Mouse (Mus musculus) liver, embryonic 14.5 days (tissue): Measurements from ENCODE around the gene Timmdc1. TPM values are rescaled to one million over a fixed set of nuclear protein-coding genes. Genes with fewer than 3 reads are reported as not detected.

Experiments used
- ATAC-seq: fragments of 200-750 bp; cut with Nextera tagmentation; 2 replicates; pipeline ENCODE4 v1.8.0; 2017; ENCODE audit warnings: moderate number of reproducible peaks, mild to moderate bottlenecking, moderate library complexity; ENCODE audit not compliant: insufficient read depth
- DNase-seq, 3 experiments: peaks; one replicate each; pipeline ENCODE4 v3.0.0-alpha.2; 2012 to 2013; ENCODE audit warnings: low read depth in 3 of 3, low spot score in 3 of 3
- H3K27ac ChIP-seq: fragments of 300-500 bp; sonication (generic); 2 replicates; pipeline ENCODE4 v1.5.1; 2014; ENCODE audit warnings: moderate library complexity, mild to moderate bottlenecking, control low read depth, inconsistent platforms
- H3K27me3 ChIP-seq: fragments of 300-500 bp; sonication (generic); 2 replicates; pipeline ENCODE4 v1.6.1; 2014; ENCODE audit warnings: mild to moderate bottlenecking, low read length, moderate library complexity; ENCODE audit not compliant: control insufficient read depth, insufficient read depth
- H3K36me3 ChIP-seq: fragments of 300-500 bp; sonication (generic); replicated peaks from 2 replicates; pipeline ENCODE4 v1.6.1; 2014; ENCODE audit warnings: low read depth; ENCODE audit not compliant: control insufficient read depth, insufficient read depth
- H3K4me1 ChIP-seq, 2 experiments: fragments of 200-500 bp in 1 of 2; fragments of 300-500 bp in 1 of 2; sonication (generic) in 1 of 2; replicated peaks; 2 replicates each; pipeline ENCODE4 v1.6.1; 2012 to 2014; ENCODE audit warnings: antibody characterized with exemption in 1 of 2, inconsistent platforms in 1 of 2, low read length in 1 of 2; ENCODE audit not compliant: control insufficient read depth in 2 of 2, insufficient read depth in 2 of 2
- H3K4me2 ChIP-seq: fragments of 300-500 bp; sonication (generic); 2 replicates; pipeline ENCODE4 v1.6.1; 2014; ENCODE audit warnings: low read depth, mild to moderate bottlenecking, control low read depth, moderate library complexity
- H3K4me3 ChIP-seq, 2 experiments: fragments of 200-500 bp in 1 of 2; fragments of 300-500 bp in 1 of 2; sonication (generic) in 1 of 2; 2 replicates each; pipeline ENCODE4 v1.5.1; 2012 to 2014; ENCODE audit warnings: low read depth in 2 of 2, low read length in 2 of 2, mild to moderate bottlenecking in 2 of 2, control low read depth in 1 of 2, inconsistent platforms in 1 of 2, moderate library complexity in 1 of 2; ENCODE audit not compliant: insufficient read depth in 1 of 2
- H3K9ac ChIP-seq: fragments of 300-500 bp; sonication (generic); replicated peaks from 2 replicates; pipeline ENCODE4 v1.6.1; 2014; ENCODE audit warnings: mild to moderate bottlenecking, control low read depth, moderate library complexity
- H3K9me3 ChIP-seq: fragments of 300-500 bp; sonication (generic); 2 replicates; pipeline ENCODE4 v1.6.1; 2016; ENCODE audit warnings: low read length, mixed read lengths; ENCODE audit not compliant: control insufficient read depth
- CTCF ChIP-seq: IDR thresholded peaks from 2 replicates; pipeline ENCODE4 v1.5.1; 2016; ENCODE audit warnings: antibody characterized with exemption, low read depth, control low read depth
- EP300 ChIP-seq: IDR thresholded peaks from 2 replicates; pipeline ENCODE4 v1.6.1; 2016; ENCODE audit warnings: antibody characterized with exemption, low read depth
- WGBS: fragments of 180-500 bp; shearing (Covaris S2); extraction: QIAGEN DNeasy Blood & Tissue Kit; methylation state at CpG from one replicate; pipeline ENCODE4 v1.1.7; 2014; ENCODE audit not compliant: insufficient replicate concordance; 5-methylcytosine and 5-hydroxymethylcytosine counted together
- polyA plus RNA-seq, 2 experiments: library from polyadenylated mRNA; depleted of rRNA in 1 of 2; stranded (reverse) in 1 of 2; unstranded in 1 of 2; fragments of >200 nt; fragmentation: Nextera tagmentation in 1 of 2; extraction: Ambion mirVana in 1 of 2; gene quantifications; 2 replicates each; pipeline versions ENCODE4 v1.2.1 to v1.2.3; 2012 to 2014

The Timmdc1 gene
- polyA plus RNA-seq, 2 experiments, result 5.6 to 7.2 TPM

DNA sequence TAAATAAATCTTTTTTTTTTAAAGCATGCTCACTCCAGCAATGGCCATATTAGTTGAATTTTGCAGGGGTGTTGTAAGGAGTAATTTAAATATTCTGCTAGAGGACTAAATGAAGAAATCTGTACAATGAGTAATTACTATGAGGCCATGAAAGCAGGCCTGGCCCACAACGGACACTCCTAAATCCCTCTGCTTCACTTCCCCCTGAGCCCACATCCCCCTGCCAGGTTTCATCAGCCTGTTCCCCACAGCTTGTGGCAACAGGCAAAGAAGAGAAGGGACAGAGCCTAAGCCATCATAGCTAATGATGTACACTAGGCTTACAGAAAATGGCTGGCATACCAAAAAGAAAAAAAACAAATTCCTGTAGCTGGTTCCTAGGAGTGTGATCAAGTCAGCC, 25.5 kb upstream of the Timmdc1 start:
- H3K4me1 ChIP-seq, result peaks cover 11 to 13% of the 10 kb centered on the region in 2 experiments
- no peak overlapping the region for H3K4me3 ChIP-seq
- TF ChIP-seq EP300, result no peak
- no peak for TF ChIP-seq CTCF
- WGBS, result 69% methylated on average over 1 of the region's 1 CpGs
- H3K36me3 ChIP-seq, result no peaks in the 10 kb centered on the region
- no peaks in the 10 kb centered on the region; the same call in 1 of the 2 replicates for H3K27me3 ChIP-seq
- H3K4me2 ChIP-seq, result no peak overlapping the region
- no peak overlapping the region for H3K27ac ChIP-seq
- no peak overlapping the region for H3K9ac ChIP-seq
- no peak for DNase-seq
- no peaks in the 10 kb centered on the region for H3K9me3 ChIP-seq
- no peak for ATAC-seq

DNA sequence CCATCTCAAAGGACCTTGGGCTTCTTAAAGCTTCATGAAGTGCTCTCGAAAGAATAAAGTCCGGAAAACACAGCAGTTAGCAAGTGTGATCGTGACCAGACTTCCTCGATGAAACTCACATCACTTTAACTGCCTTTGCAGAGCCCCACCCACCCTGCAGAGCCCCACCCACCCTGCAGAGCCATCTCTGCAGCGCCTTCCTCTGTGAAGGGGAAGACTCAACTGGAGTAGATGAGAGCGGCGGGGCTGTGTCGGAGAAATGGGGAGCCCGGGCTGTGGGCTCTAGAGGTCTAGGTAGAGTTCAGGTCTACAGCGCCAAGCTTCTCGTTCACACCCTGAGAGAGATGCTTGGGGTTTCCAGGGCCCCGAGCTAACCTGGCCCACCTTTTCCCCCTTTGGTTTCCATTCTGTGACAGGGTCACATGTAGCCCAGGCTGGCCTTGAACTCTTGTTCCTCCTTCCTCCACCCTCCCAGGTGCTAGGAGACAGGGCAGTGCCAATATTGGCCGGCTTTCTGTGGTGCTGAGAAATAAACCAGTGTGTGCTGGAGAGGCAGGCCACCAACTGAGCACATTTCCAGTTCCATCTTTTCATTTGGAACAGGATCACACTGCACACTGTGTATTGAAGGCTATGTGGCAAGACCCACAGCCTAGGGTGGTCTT, 16.4 kb upstream of the Timmdc1 start:
- Histone ChIP-seq H3K27me3 (no peaks in the 10 kb centered on the region), H3K9me3 (no peaks in the 10 kb centered on the region), H3K4me3 (no peak overlapping the region), H3K36me3 (no peaks in the 10 kb centered on the region; the same call in none of the 2 replicates), H3K4me1 (no peaks in the 10 kb centered on the region), H3K4me2 (no peak overlapping the region), H3K9ac (no peak overlapping the region), H3K27ac (no peak overlapping the region)
- no peak for TF ChIP-seq CTCF
- TF ChIP-seq EP300, result no peak
- no peak for ATAC-seq
- WGBS, result 77% methylated on average over 13 of the region's 13 CpGs
- no peak for DNase-seq

DNA sequence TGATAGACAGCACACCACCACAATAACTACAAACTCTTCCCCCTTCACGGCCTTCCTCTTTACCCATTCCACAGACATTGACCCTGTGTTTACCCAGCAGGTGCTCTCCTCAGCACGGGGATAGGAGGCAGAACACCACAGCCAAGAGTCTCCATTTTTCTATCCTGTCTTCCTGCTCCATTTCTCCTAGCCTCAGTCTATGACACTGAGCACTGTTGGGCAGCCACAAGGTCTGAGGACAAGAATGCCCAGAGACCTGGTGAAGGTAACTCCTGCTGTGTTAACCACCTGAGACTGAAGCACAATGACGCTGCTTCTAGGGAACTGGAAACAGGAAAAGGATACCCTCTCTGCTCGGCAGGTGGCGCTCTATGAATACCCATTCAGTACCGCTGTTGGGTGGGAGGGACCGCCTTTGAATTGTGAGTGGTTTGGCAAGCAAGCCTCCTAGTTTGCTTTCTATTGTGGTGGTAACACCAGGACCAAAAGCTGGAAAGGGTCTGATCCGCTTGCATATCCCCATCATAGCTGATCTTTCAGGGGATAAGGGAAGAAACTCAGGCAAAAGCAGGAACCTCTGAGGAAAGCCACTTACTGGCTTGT, 14.2 kb upstream of the Timmdc1 start:
- Histone ChIP-seq H3K36me3 (no peaks in the 10 kb centered on the region; the same call in none of the 2 replicates), H3K27ac (no peak overlapping the region), H3K9me3 (no peaks in the 10 kb centered on the region), H3K4me2 (no peak overlapping the region), H3K4me1 (no peaks in the 10 kb centered on the region), H3K9ac (no peak overlapping the region), H3K4me3 (no peak overlapping the region), H3K27me3 (no peaks in the 10 kb centered on the region)
- TF ChIP-seq EP300 (no peak), CTCF (peak; percentile 92)
- 35% methylated on average over 8 of the region's 8 CpGs for WGBS
- ATAC-seq, result peak; percentile 55; the same call in 1 of the 2 replicates
- DNase-seq, result peak; percentile 54 to 58 (median 56)

DNA sequence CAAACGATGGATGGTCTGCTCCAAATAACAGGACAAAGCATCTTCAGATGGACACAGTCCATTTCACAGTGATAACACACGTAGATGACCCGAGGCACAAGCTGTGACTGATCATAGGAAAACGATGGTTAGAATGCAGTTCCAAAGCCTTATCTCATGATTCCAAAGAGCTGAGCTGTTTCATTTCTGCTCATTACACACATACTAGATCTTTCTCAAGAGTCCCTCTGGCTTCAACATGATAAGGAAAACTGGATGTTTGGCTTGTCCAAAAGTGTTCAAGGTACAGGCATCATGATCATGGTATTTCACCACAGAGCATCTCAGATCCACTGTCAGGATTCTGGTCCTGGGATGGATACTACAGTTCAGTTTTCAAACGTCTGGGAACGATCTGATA, 3.8 kb upstream of the Timmdc1 start:
- WGBS, result 54% methylated on average over 6 of the region's 6 CpGs
- no peak for TF ChIP-seq CTCF
- TF ChIP-seq EP300, result no peak
- no peak overlapping the region for H3K27ac ChIP-seq

DNA sequence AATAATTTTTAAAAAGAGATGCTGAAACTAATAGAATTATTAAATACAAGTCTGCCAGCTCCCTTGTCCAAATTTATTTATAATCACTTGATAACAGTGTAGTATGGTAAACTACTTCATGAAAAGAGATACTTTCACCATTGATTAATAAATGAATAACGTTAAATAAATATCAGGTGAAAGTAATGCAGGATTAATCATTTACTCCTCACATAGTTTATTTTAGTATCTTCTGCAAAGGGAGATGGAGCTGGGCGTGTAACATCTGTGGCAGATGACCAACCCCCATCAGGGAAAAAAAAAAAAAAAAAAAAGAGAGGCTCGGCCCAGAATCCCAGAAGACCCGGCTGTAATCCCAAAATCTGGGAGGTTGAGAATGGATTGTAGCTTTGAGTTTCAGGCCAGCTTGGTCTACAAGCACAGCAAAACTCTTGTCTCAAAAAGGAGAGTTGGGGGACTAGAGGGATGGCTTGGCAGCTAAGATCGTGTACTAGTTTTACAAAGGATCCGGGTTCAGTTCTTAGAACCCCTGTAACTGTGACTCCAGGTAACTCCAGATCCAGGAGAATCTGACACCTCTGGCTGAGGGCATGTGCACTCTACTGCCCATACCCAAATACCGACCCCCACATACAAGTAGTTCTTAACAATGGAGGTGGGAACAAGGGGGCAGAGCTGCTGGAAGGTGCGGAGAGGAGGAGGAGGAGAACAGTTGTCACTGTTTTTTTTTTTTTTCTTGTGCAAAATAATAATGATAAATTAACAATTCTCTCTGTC, 1.1 kb downstream of the Timmdc1 start:
- Histone ChIP-seq H3K4me1 (peaks cover 9 to 11% of the 10 kb centered on the region in 2 experiments), H3K4me3 (peak overlapping the region; percentile 88 to 99), H3K9me3 (no peaks in the 10 kb centered on the region), H3K27ac (no peak overlapping the region), H3K36me3 (peaks cover 12% of the 10 kb centered on the region), H3K27me3 (no peaks in the 10 kb centered on the region), H3K9ac (peak overlapping the region; percentile 97), H3K4me2 (peak overlapping the region; percentile 82)
- DNase-seq (no peak), ATAC-seq (no peak)
- no peak for TF ChIP-seq EP300
- TF ChIP-seq CTCF, result no peak
- WGBS, result 23% methylated on average over 8 of the region's 8 CpGs

More for the DNA sequence above, 3.8 kb upstream of the Timmdc1 start:
- Histone ChIP-seq H3K36me3 (peaks cover 3% of the 10 kb centered on the region), H3K4me2 (no peak overlapping the region), H3K9me3 (no peaks in the 10 kb centered on the region), H3K9ac (no peak overlapping the region), H3K4me3 (no peak overlapping the region), H3K27me3 (no peaks in the 10 kb centered on the region), H3K4me1 (peaks cover 8 to 11% of the 10 kb centered on the region in 2 experiments)
- DNase-seq, result peak in 1 of 3 experiments; percentile 49
- ATAC-seq, result no peak
